Mouse (Mus musculus) ES-E14 (cell line): Measurements from ENCODE around the gene Tmprss13.

Experiments used
- CHD2 ChIP-seq: IDR thresholded peaks from 2 replicates; pipeline ENCODE4 v1.6.1; 2014; ENCODE audit warnings: mild to moderate bottlenecking, low read depth, low read length, inconsistent platforms
- HCFC1 ChIP-seq: IDR thresholded peaks from 2 replicates; pipeline ENCODE4 v1.6.1; 2012; ENCODE audit warnings: low read length, inconsistent platforms, borderline replicate concordance; ENCODE audit not compliant: insufficient read depth
- ZC3H11A ChIP-seq: IDR thresholded peaks from 2 replicates; pipeline ENCODE4 v1.6.1; 2012; ENCODE audit warnings: low read depth, mild to moderate bottlenecking, inconsistent platforms, low read length, borderline replicate concordance
- ZNF384 ChIP-seq: IDR thresholded peaks from 2 replicates; pipeline ENCODE4 v1.6.1; 2012; ENCODE audit warnings: low read depth, low read length, inconsistent platforms

- TF ChIP-seq ZC3H11A (no peak), ZNF384 (no peak), HCFC1 (no peak), CHD2 (no peak)
These were observed 1.3 kb upstream of the Tmprss13 start for GRCm38 (mm10) chr9:45317635-45318034.
